Mouse (Mus musculus) myocyte (in vitro differentiated cells): ENCODE data around the gene Gm10639.
"Not testable (repeated sequence)": the region's sequence is repeated elsewhere in the genome, so short reads cannot be mapped to it uniquely, and the experiment has no call there.

Experiments
- CEBPB ChIP-seq: IDR thresholded peaks from 2 replicates; pipeline ENCODE4 v1.6.1; 2011; ENCODE audit warnings: mild to moderate bottlenecking, moderate library complexity; ENCODE audit not compliant: poor library complexity, insufficient read depth, severe bottlenecking
- E2F4 ChIP-seq: IDR thresholded peaks from one replicate; pipeline ENCODE4 v1.6.1; 2011; ENCODE audit warnings: mild to moderate bottlenecking, control low read depth, moderate library complexity; ENCODE audit not compliant: insufficient read depth
- MAX ChIP-seq: IDR thresholded peaks from one replicate; pipeline ENCODE4 v1.6.1; 2011; ENCODE audit warnings: low read depth, mild to moderate bottlenecking, control low read depth
- MYOD1 ChIP-seq, 3 experiments: IDR thresholded peaks; one replicate each; pipeline ENCODE4 v1.6.1; 2011; ENCODE audit warnings: control low read depth in 2 of 3, low read depth in 2 of 3, mild to moderate bottlenecking in 2 of 3, moderate library complexity in 1 of 3; ENCODE audit not compliant: insufficient read length in 2 of 3, control insufficient read depth in 1 of 3
- POLR2A ChIP-seq: IDR thresholded peaks from one replicate; pipeline ENCODE4 v1.6.1; 2011; ENCODE audit warnings: low read depth, mild to moderate bottlenecking, control low read depth, moderate library complexity; ENCODE audit not compliant: insufficient read length
- SRF ChIP-seq: IDR thresholded peaks from one replicate; pipeline ENCODE4 v1.6.1; 2011; ENCODE audit warnings: low read depth; ENCODE audit not compliant: control insufficient read depth, insufficient read length
- TCF12 ChIP-seq: IDR thresholded peaks from one replicate; pipeline ENCODE4 v1.6.1; 2011; ENCODE audit warnings: mild to moderate bottlenecking, control low read depth; ENCODE audit not compliant: poor library complexity, insufficient read depth, severe bottlenecking
- TCF3 ChIP-seq: IDR thresholded peaks from one replicate; pipeline ENCODE4 v1.6.1; 2011; ENCODE audit warnings: low read depth, control low read depth; ENCODE audit not compliant: insufficient read length

DNA sequence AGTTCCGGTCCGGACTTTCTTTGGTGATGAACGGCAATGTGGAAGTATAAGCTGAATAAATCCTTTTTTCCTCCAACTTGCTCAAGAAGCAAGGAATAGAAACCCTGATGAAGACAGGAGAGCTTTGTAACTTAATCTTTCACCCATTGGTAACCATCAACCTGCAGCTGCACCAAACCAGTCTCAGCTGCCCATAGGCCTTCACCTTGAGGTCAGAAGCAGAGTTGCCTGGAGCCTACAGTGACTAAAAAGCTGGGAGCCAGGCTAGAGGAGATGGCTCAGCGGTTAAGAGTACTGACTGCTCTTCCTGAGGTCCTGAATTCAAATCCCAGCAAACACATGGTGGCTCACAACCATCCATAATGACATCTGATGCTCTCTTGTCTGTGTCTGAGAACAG is 52.8 kb downstream of the Gm10639 start:
- not testable (repeated sequence) for TF ChIP-seq POLR2A; TCF12; TCF3; CEBPB; MYOD1 (IDR thresholded peaks at IDR 0.05; ENCODE audit: control insufficient read depth in 1 of 3, insufficient read length in 2 of 3, low read depth in 2 of 3); SRF; MAX; E2F4
